Mouse (Mus musculus): Measurements from ENCODE around the gene Pde4c. TPM values are rescaled to one million over a fixed set of nuclear protein-coding genes. Genes with fewer than 3 reads are reported as not detected.

The Pde4c gene
- polyA plus RNA-seq, 1 experiment from 2014 or later = 0.05 TPM

DNA sequence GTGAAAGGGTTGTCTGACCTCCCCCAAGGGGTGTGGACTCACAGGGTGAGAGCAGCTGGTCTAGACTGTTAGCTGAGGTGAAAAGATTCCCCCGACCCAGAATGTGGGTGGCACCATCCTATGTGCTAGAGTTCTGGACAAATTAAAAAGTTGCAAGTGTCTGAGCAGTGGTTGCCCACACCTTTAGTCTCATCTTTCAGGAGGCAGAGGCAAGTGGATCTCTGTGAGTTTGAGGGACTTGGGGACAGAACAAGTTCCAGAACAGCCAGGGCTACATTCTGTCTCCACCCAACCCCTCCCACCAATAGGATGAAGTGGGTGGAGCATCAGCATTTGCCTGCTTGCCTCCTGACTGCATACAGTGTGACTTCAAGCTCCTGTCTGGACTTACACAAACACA is 38.6 kb downstream of the Pde4c start:
- no peaks in the 10 kb centered on the region for H3K27me3 ChIP-seq (replicated peaks)
- no peak overlapping the region for H3K27ac ChIP-seq (ENCODE audit: poor library complexity, severe bottlenecking)
- peaks cover 16% of the 10 kb centered on the region for H3K36me3 ChIP-seq
- H3K9ac ChIP-seq = no peak overlapping the region
- H3K4me1 ChIP-seq (replicated peaks) = peaks cover 42% of the 10 kb centered on the region
- no peak overlapping the region for H3K4me2 ChIP-seq
- H3K9me3 ChIP-seq (replicated peaks) = no peaks in the 10 kb centered on the region
- 68% methylated on average over 1 of the region's 1 CpGs for WGBS
- ATAC-seq (ENCODE audit: insufficient number of reproducible peaks, low FRiP score) = no peak
- H3K4me3 ChIP-seq = no peak overlapping the region

DNA sequence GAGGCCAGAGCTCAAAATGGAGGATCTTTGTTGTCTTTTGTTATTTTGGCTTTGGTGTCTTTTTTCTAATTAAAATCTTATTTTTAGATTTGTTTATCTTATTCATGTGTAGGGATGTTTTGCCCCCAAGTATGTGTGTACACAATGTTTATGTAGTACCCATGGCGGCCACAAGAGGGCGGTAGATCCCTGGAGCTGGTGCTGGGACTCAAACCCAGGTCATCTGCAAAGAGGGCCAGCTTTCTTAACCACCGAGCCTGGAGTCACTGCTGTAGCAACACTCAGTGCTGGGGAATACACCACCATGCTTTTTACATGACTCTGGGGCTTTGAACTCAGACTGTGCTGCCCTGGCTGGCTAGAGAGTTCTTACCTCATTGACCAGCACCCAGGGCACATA is 39.8 kb downstream of the Pde4c start:
- H3K36me3 ChIP-seq = peaks cover 10% of the 10 kb centered on the region
- 6% methylated on average over 3 of the region's 3 CpGs for WGBS
- no peak overlapping the region for H3K27ac ChIP-seq (ENCODE audit: poor library complexity, severe bottlenecking)
- no peak overlapping the region for H3K4me2 ChIP-seq
- ATAC-seq (ENCODE audit: insufficient number of reproducible peaks, low FRiP score) = no peak
- 0 out of 2 replicates have a peak, but pooled peaks cover 4% of the 10 kb centered on the region for H3K27me3 ChIP-seq (replicated peaks)
- H3K9ac ChIP-seq = no peak overlapping the region
- no peak overlapping the region for H3K4me3 ChIP-seq
- no peaks in the 10 kb centered on the region for H3K9me3 ChIP-seq (replicated peaks)
- H3K4me1 ChIP-seq (replicated peaks) = peaks cover 41% of the 10 kb centered on the region

DNA sequence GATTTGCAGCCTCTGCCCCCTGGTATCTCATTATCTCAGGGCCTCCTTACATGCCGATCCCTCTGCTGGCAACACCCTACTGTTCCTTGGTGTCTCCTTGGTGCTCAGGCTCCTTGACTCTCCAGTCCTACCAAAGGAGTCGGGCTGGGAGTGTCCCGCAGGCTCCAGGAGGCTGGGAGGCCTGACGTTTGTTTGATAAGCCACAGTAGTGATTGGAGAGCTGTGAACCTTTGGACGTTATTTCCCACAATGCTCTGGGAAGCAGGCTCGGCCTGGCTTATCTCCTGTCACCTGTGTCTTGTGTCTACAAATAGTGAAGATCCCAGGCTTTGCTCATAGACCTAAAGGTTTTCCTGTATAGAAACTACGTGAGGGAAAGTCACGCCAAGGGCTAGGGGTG is 40.5 kb downstream of the Pde4c start:
- Histone ChIP-seq H3K4me1 (replicated peaks) (peaks cover 35% of the 10 kb centered on the region), H3K36me3 (peaks cover 13% of the 10 kb centered on the region), H3K4me3 (no peak overlapping the region), H3K9ac (no peak overlapping the region), H3K27me3 (replicated peaks) (0 out of 2 replicates have a peak, but pooled peaks cover 4% of the 10 kb centered on the region), H3K27ac (ENCODE audit: poor library complexity, severe bottlenecking) (no peak overlapping the region), H3K4me2 (no peak overlapping the region), H3K9me3 (replicated peaks) (no peaks in the 10 kb centered on the region)
- no peak for ATAC-seq (ENCODE audit: insufficient number of reproducible peaks, low FRiP score)
- WGBS = 50% methylated on average over 8 of the region's 8 CpGs

GRCm38 (mm10) chr8:70764676-70765075 is 41.2 kb downstream of the Pde4c start:
- no peak for ATAC-seq (ENCODE audit: insufficient number of reproducible peaks, low FRiP score)
- Histone ChIP-seq H3K27me3 (replicated peaks) (0 out of 2 replicates have a peak, but pooled peaks cover 4% of the 10 kb centered on the region), H3K9ac (no peak overlapping the region), H3K36me3 (peaks cover 15% of the 10 kb centered on the region), H3K4me1 (replicated peaks) (peaks cover 28% of the 10 kb centered on the region), H3K4me3 (no peak overlapping the region), H3K4me2 (peak overlapping the region; percentile 91; the same call in 1 of the 2 replicates), H3K27ac (ENCODE audit: poor library complexity, severe bottlenecking) (no peak overlapping the region), H3K9me3 (replicated peaks) (no peaks in the 10 kb centered on the region)
- WGBS = 89% methylated on average over 13 of the region's 13 CpGs

DNA sequence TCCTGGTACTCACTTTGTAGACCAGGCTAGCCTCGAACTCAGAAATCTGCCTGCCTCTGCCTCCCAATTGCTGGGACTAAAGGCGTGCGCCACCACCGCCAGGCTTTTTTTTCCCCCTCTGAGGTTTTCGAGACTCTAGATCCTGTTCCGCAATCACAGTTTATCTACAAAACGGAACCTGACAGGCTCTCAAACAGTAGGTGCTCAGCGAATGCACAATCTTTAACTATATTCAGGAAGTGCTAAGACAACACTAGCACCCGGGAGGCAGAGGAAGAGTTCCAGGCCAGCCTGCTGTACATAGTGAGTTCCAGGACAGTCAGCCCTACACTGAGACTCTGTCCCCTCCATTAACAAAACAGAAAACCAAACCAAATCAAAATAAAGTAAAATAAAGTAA is 41.8 kb downstream of the Pde4c start:
- 0 out of 2 replicates have a peak, but pooled peaks cover 4% of the 10 kb centered on the region for H3K27me3 ChIP-seq (replicated peaks)
- H3K4me2 ChIP-seq = peak overlapping the region; percentile 91
- no peaks in the 10 kb centered on the region for H3K9me3 ChIP-seq (replicated peaks)
- 55% methylated on average over 9 of the region's 9 CpGs for WGBS
- peaks cover 22% of the 10 kb centered on the region for H3K4me1 ChIP-seq (replicated peaks)
- no peak for ATAC-seq (ENCODE audit: insufficient number of reproducible peaks, low FRiP score)
- H3K36me3 ChIP-seq = peaks cover 21% of the 10 kb centered on the region
- peak overlapping the region; percentile 49; the same call in 1 of the 2 replicates for H3K4me3 ChIP-seq
- H3K27ac ChIP-seq (ENCODE audit: poor library complexity, severe bottlenecking) = no peak overlapping the region
- H3K9ac ChIP-seq = no peak overlapping the region

DNA sequence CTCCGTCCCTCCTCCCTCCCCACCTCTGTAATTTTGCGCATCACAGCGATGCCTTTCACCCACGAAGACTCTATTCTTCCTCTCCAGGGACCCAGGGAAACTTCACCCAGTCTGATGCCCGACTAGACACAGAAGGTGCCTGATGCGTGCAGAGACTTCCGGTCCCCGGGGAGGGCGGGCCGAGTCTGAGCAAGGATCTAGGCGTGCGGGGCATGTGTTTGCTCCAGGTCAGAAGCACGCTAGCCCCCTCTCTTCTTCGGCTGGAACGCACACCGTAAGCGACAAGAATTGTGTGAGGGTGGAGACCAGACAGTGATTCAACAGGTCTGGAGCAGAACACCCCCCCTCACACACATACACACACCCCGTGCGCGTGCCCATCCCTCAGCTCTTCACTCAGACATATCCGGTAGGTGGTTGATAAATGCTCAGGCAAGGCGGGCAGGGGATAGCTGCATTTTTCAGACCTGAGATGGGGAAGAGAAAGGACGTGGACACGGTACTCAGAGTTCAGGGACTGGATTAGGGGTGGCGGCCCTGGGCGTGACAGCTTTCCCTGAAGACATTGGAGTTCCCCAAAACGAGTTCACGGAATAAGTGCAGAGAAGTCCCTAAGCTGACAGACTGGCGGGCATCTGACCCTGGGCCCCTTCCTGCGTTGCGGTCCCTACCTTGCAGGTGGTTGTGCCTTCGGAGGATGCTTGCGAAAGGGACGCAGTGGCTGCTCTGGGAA is 42.5 kb downstream of the Pde4c start:
- Histone ChIP-seq H3K9me3 (replicated peaks) (no peaks in the 10 kb centered on the region), H3K27me3 (replicated peaks) (peaks cover 8% of the 10 kb centered on the region; the same call in 1 of the 2 replicates), H3K4me3 (peak overlapping the region; percentile 49), H3K36me3 (peaks cover 27% of the 10 kb centered on the region), H3K4me2 (peak overlapping the region; percentile 91), H3K9ac (peak overlapping the region; percentile 71), H3K4me1 (replicated peaks) (peaks cover 21% of the 10 kb centered on the region), H3K27ac (ENCODE audit: poor library complexity, severe bottlenecking) (0 out of 2 replicates have a peak overlapping the region, but pooled peaks have one; percentile 7)
- ATAC-seq (ENCODE audit: insufficient number of reproducible peaks, low FRiP score) = no peak
- WGBS = 2% methylated on average over 34 of the region's 34 CpGs

GRCm38 (mm10) chr8:70766571-70767440 is 43.3 kb downstream of the Pde4c start:
- H3K9ac ChIP-seq = peak overlapping the region; percentile 71
- ATAC-seq (ENCODE audit: insufficient number of reproducible peaks, low FRiP score) = peak; percentile 35; the same call in 1 of the 2 replicates
- 0 out of 2 replicates have a peak overlapping the region, but pooled peaks have one; percentile 7 for H3K27ac ChIP-seq (ENCODE audit: poor library complexity, severe bottlenecking)
- H3K4me2 ChIP-seq = peak overlapping the region; percentile 91
- H3K4me1 ChIP-seq (replicated peaks) = peaks cover 21% of the 10 kb centered on the region
- H3K9me3 ChIP-seq (replicated peaks) = no peaks in the 10 kb centered on the region
- H3K36me3 ChIP-seq = peaks cover 35% of the 10 kb centered on the region
- peaks cover 10% of the 10 kb centered on the region; the same call in 1 of the 2 replicates for H3K27me3 ChIP-seq (replicated peaks)
- peak overlapping the region; percentile 49 for H3K4me3 ChIP-seq
- 8% methylated on average over 21 of the region's 21 CpGs for WGBS

- no peak overlapping the region for H3K4me3 ChIP-seq
- peaks cover 21% of the 10 kb centered on the region for H3K4me1 ChIP-seq (replicated peaks)
- H3K27me3 ChIP-seq (replicated peaks) = peaks cover 10% of the 10 kb centered on the region; the same call in 1 of the 2 replicates
- WGBS = 80% methylated on average over 6 of the region's 6 CpGs
- H3K9ac ChIP-seq = no peak overlapping the region
- no peak overlapping the region for H3K27ac ChIP-seq (ENCODE audit: poor library complexity, severe bottlenecking)
- H3K4me2 ChIP-seq = no peak overlapping the region
- H3K36me3 ChIP-seq = peaks cover 42% of the 10 kb centered on the region
- H3K9me3 ChIP-seq (replicated peaks) = no peaks in the 10 kb centered on the region
- ATAC-seq (ENCODE audit: insufficient number of reproducible peaks, low FRiP score) = no peak
These were observed 44.0 kb downstream of the Pde4c start for GRCm38 (mm10) chr8:70767503-70767902.

- H3K27me3 ChIP-seq (replicated peaks) = peaks cover 10% of the 10 kb centered on the region; the same call in 1 of the 2 replicates
- no peak overlapping the region for H3K4me2 ChIP-seq
- H3K36me3 ChIP-seq = peaks cover 50% of the 10 kb centered on the region
- no peak overlapping the region for H3K9ac ChIP-seq
- 93% methylated on average over 32 of the region's 32 CpGs for WGBS
- no peak for ATAC-seq (ENCODE audit: insufficient number of reproducible peaks, low FRiP score)
- H3K27ac ChIP-seq (ENCODE audit: poor library complexity, severe bottlenecking) = no peak overlapping the region
- no peaks in the 10 kb centered on the region for H3K9me3 ChIP-seq (replicated peaks)
- H3K4me3 ChIP-seq = no peak overlapping the region
- peaks cover 24% of the 10 kb centered on the region for H3K4me1 ChIP-seq (replicated peaks)
These were observed 44.8 kb downstream of the Pde4c start for GRCm38 (mm10) chr8:70768231-70768776.

DNA sequence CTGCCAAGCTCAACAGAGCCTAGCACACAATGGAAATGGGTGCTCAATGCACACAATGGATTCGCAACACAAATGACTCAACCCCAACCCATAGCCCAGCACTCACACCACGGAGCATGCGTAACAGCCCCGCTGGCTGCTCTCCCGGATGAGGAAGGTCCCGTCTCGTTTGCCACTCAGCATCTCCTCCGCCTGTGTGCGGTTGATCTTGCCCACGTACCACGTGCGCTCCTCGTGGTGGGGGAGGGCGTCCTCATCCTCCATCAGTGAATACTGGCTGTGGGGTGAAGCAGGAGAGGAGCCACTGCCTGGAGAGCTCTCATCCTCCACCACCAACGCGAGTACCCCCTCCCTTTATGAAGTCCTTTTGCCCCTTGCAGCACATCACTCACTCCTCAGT is 45.4 kb downstream of the Pde4c start:
- no peak overlapping the region for H3K4me2 ChIP-seq
- H3K4me1 ChIP-seq (replicated peaks) = peaks cover 31% of the 10 kb centered on the region
- 78% methylated on average over 16 of the region's 16 CpGs for WGBS
- no peak overlapping the region for H3K27ac ChIP-seq (ENCODE audit: poor library complexity, severe bottlenecking)
- H3K27me3 ChIP-seq (replicated peaks) = peaks cover 10% of the 10 kb centered on the region; the same call in 1 of the 2 replicates
- no peaks in the 10 kb centered on the region for H3K9me3 ChIP-seq (replicated peaks)
- no peak overlapping the region for H3K9ac ChIP-seq
- H3K36me3 ChIP-seq = peaks cover 55% of the 10 kb centered on the region
- no peak for ATAC-seq (ENCODE audit: insufficient number of reproducible peaks, low FRiP score)
- H3K4me3 ChIP-seq = no peak overlapping the region

- ATAC-seq (ENCODE audit: insufficient number of reproducible peaks, low FRiP score) = peak; percentile 63
- H3K4me3 ChIP-seq = no peak overlapping the region
These were observed 45.8 kb downstream of the Pde4c start for GRCm38 (mm10) chr8:70769359-70769758.

More at GRCm38 (mm10) chr8:70769359-70769758, 45.8 kb downstream of the Pde4c start:
- Histone ChIP-seq H3K9me3 (replicated peaks) (no peaks in the 10 kb centered on the region), H3K36me3 (peaks cover 59% of the 10 kb centered on the region), H3K27me3 (replicated peaks) (peaks cover 10% of the 10 kb centered on the region; the same call in 1 of the 2 replicates), H3K9ac (no peak overlapping the region), H3K27ac (ENCODE audit: poor library complexity, severe bottlenecking) (no peak overlapping the region), H3K4me1 (replicated peaks) (peaks cover 35% of the 10 kb centered on the region), H3K4me2 (no peak overlapping the region)
- 7% methylated on average over 26 of the region's 26 CpGs for WGBS

All from heart, embryonic 12.5 days (tissue).